ENCODE assay signal across 9 mouse cellular contexts in genomic region chr1:91209343-91209742, GRCm38 (mm10). TPM values are rescaled to one million over a fixed set of nuclear protein-coding genes. Genes with fewer than 3 reads are reported as not detected.
A peak's percentile ranks its signal among the peaks of the same experiment; 100 is the strongest.
DNase-seq lines count a peak whose midpoint lies in the region; ATAC-seq and TF ChIP-seq lines count a peak whose summit lies in the region.
"Had no signal": no experiment of that assay in that cellular context is flagged by ENCODE, and none has a peak within 500 bp of the region (broad histone marks: within the 10 kb centered on the region; RNA-seq: fewer than 3 reads in every experiment).

No protein-coding gene starts in this region.

- peaks cover 40% of the 10 kb centered on the region for H3K4me1 ChIP-seq in cortical plate, adult 2 months (ENCODE audit: control insufficient read depth, insufficient read depth, low read length)
- peaks cover 29% of the 10 kb centered on the region for H3K4me1 ChIP-seq in heart, embryonic 11.5 days (ENCODE audit: control insufficient read depth, insufficient read depth, low read length)
- H3K4me1 ChIP-seq: liver, embryonic 15.5 days had no signal

- H3K27ac ChIP-seq in cortical plate, adult 2 months (ENCODE audit: insufficient read depth, low read length) = peak overlapping the region; percentile 20
- H3K27ac ChIP-seq in heart, embryonic 11.5 days (ENCODE audit: low read depth, low read length) = peak overlapping the region; percentile 82
- H3K27ac ChIP-seq: liver, embryonic 15.5 days had no signal

- TF ChIP-seq CTCF in cortical plate, adult 2 months (IDR thresholded peaks at IDR 0.05; ENCODE audit: extremely low read depth, insufficient read depth, low read length) = no peak

- H3K27me3 ChIP-seq in heart, embryonic 11.5 days (ENCODE audit: control insufficient read depth, insufficient read depth, low read length) = no peaks in the 10 kb centered on the region
- no peaks in the 10 kb centered on the region for H3K27me3 ChIP-seq in myocyte (ENCODE audit: control insufficient read depth, insufficient read depth, insufficient read length)
- H3K27me3 ChIP-seq: liver, embryonic 15.5 days had no signal

- TF ChIP-seq POLR2A in cortical plate, adult 2 months (IDR thresholded peaks at IDR 0.05; ENCODE audit: extremely low read depth, insufficient read depth, low read length) = no peak
- no peak for TF ChIP-seq POLR2A in myocyte (IDR thresholded peaks at IDR 0.05; ENCODE audit: insufficient read length, low read depth)

- H3K36me3 ChIP-seq in heart, embryonic 11.5 days (ENCODE audit: control insufficient read depth, insufficient read depth, low read length) = no peaks in the 10 kb centered on the region
- H3K36me3 ChIP-seq in myocyte (ENCODE audit: control insufficient read depth, insufficient read depth) = no peaks in the 10 kb centered on the region
- H3K36me3 ChIP-seq: liver, embryonic 15.5 days had no signal

- 55% methylated on average over 6 of the region's 6 CpGs for WGBS in heart, embryonic 11.5 days (ENCODE audit: insufficient replicate concordance)

- no peak overlapping the region for H3K4me3 ChIP-seq in cortical plate, adult 2 months (ENCODE audit: insufficient read depth, low read length)
- no peak overlapping the region for H3K4me3 ChIP-seq in heart, embryonic 11.5 days (ENCODE audit: low read depth, low read length)
- no peak overlapping the region for H3K4me3 ChIP-seq in myocyte
- H3K4me3 ChIP-seq: liver, embryonic 15.5 days had no signal

- no peaks in the 10 kb centered on the region for H3K9me3 ChIP-seq in heart, embryonic 11.5 days (replicated peaks; ENCODE audit: control insufficient read depth, low read length)
- H3K9me3 ChIP-seq: liver, embryonic 15.5 days had no signal

- 0 out of 2 replicates have a peak, but pooled peaks have one; percentile 11 for ATAC-seq in heart, embryonic 11.5 days (replicated peaks; ENCODE audit: insufficient number of reproducible peaks, low FRiP score, low TSS enrichment)

- H3K9ac ChIP-seq in heart, embryonic 11.5 days (ENCODE audit: low read depth, low read length) = 0 out of 2 replicates have a peak overlapping the region, but pooled peaks have one; percentile 35
- H3K9ac ChIP-seq: liver, embryonic 15.5 days had no signal

- no peak overlapping the region for H3ac ChIP-seq in myocyte (ENCODE audit: control insufficient read depth, insufficient read length)

- DNase-seq in layer of hippocampus, adult 9-11 months = peak; percentile 71
- DNase-seq in layer of hippocampus, adult 11-12 months (ENCODE audit: low spot score) = no peak
- DNase-seq in kidney, adult 8-10 months = no peak
- no peak for DNase-seq in liver
- DNase-seq in kidney, postnatal 14 days = no peak

- no peaks in the 10 kb centered on the region for H3K79me2 ChIP-seq in myocyte (ENCODE audit: control insufficient read depth, insufficient read depth)

- no peak overlapping the region for H3K4me2 ChIP-seq in heart, embryonic 11.5 days
- peak overlapping the region; percentile 52 for H3K4me2 ChIP-seq in myocyte (ENCODE audit: low read depth)
- H3K4me2 ChIP-seq: liver, embryonic 15.5 days had no signal

TF ChIP-seq in myocyte, 11 proteins besides CTCF, POLR2A, EP300 and RAD21:
- no peak for TF ChIP-seq REST (IDR thresholded peaks at IDR 0.05; ENCODE audit: insufficient read depth, insufficient read length)
- peak in 1 of 3 experiments; percentile 76 for TF ChIP-seq MYOD1 (IDR thresholded peaks at IDR 0.05; ENCODE audit: control insufficient read depth in 1 of 3, insufficient read length in 2 of 3, low read depth in 2 of 3)
- TF ChIP-seq CEBPB (IDR thresholded peaks at IDR 0.05; ENCODE audit: insufficient read depth, poor library complexity, severe bottlenecking) = no peak
- no peak for TF ChIP-seq SRF (IDR thresholded peaks at IDR 0.05; ENCODE audit: control insufficient read depth, insufficient read length, low read depth)
- TF ChIP-seq MYOG (IDR thresholded peaks at IDR 0.05; ENCODE audit: control insufficient read depth in 1 of 3, insufficient read depth in 1 of 3, insufficient read length in 2 of 3, low read depth in 2 of 3) = peak in 2 of 3 experiments; percentile 21 to 71

RNA-seq across cellular contexts. Expression of gene Ramp1, which starts 29.7 kb away (rescaled TPM):
- polyA plus RNA-seq in cortical plate, adult 2 months (2012; rRNA removed) = 76.5 and 76.6 TPM in 2 replicates
- 23.5 and 28.2 TPM in 2 replicates for polyA plus RNA-seq in heart, embryonic 11.5 days (2014; fragmentation: Nextera tagmentation; extraction: Ambion mirVana)
- 3.1 TPM for polyA plus RNA-seq in myocyte (2012; fragmentation: generic; extraction: Trizol)

RNA-seq across cellular contexts. Expression of gene Ube2f, which starts 40.8 kb away (rescaled TPM):
- 60.0 and 65.7 TPM in 2 replicates for polyA plus RNA-seq in cortical plate, adult 2 months (2012; rRNA removed)
- polyA plus RNA-seq in heart, embryonic 11.5 days (2014; fragmentation: Nextera tagmentation; extraction: Ambion mirVana) = 71.6 and 75.7 TPM in 2 replicates
- polyA plus RNA-seq in myocyte (2012; fragmentation: generic; extraction: Trizol) = 70.3 TPM
